Mouse (Mus musculus): ENCODE results near the gene Pank1. TPM values are rescaled to one million over a fixed set of nuclear protein-coding genes. Genes with fewer than 3 reads are reported as not detected.

Gene Pank1
- total and polyA plus RNA-seq, 2 experiments from 2014 or later: 6.6 to 13.9 TPM

- no peaks in the 10 kb centered on the region for H3K27me3 ChIP-seq (ENCODE audit: insufficient read depth, low read length)
- H3K27ac ChIP-seq (ENCODE audit: low read depth, low read length): no peak overlapping the region
- H3K9me3 ChIP-seq (ENCODE audit: low read length): no peaks in the 10 kb centered on the region
- DNase-seq (ENCODE audit: low spot score) (no peak), ATAC-seq (ENCODE audit: low FRiP score) (no peak)
- no peak overlapping the region for H3K4me2 ChIP-seq (ENCODE audit: low read depth, low read length, poor library complexity, severe bottlenecking)
- H3K4me3 ChIP-seq (ENCODE audit: low read depth, low read length): no peak overlapping the region
- 83% methylated on average over 3 of the region's 3 CpGs for WGBS
- H3K36me3 ChIP-seq (ENCODE audit: insufficient read depth, low read length): no peaks in the 10 kb centered on the region
- no peak overlapping the region for H3K9ac ChIP-seq (replicated peaks; ENCODE audit: low read length, poor library complexity, severe bottlenecking)
- H3K4me1 ChIP-seq (ENCODE audit: insufficient read depth, low read length): no peaks in the 10 kb centered on the region
- TF ChIP-seq CTCF (IDR thresholded peaks at IDR 0.05): no peak
These were observed 4.4 kb upstream of the Pank1 start for GRCm38 (mm10) chr19:34883526-34884224.

GRCm38 (mm10) chr19:34882443-34882842 lies 3.2 kb upstream of the Pank1 start:
- H3K27me3 ChIP-seq (ENCODE audit: insufficient read depth, low read length): no peaks in the 10 kb centered on the region
- H3K36me3 ChIP-seq (ENCODE audit: insufficient read depth, low read length): no peaks in the 10 kb centered on the region
- H3K4me1 ChIP-seq (ENCODE audit: insufficient read depth, low read length): 0 out of 2 replicates have a peak, but pooled peaks cover 2% of the 10 kb centered on the region
- DNase-seq (ENCODE audit: low spot score): no peak
- no peak overlapping the region for H3K27ac ChIP-seq (ENCODE audit: low read depth, low read length)
- WGBS: 88% methylated on average over 2 of the region's 2 CpGs
- no peak overlapping the region for H3K9ac ChIP-seq (replicated peaks; ENCODE audit: low read length, poor library complexity, severe bottlenecking)
- no peak for TF ChIP-seq CTCF (IDR thresholded peaks at IDR 0.05)
- no peak overlapping the region for H3K4me2 ChIP-seq (ENCODE audit: low read depth, low read length, poor library complexity, severe bottlenecking)
- no peaks in the 10 kb centered on the region for H3K9me3 ChIP-seq (ENCODE audit: low read length)
- no peak for ATAC-seq (ENCODE audit: low FRiP score)
- no peak overlapping the region for H3K4me3 ChIP-seq (ENCODE audit: low read depth, low read length)

GRCm38 (mm10) chr19:34881160-34881559 lies 1.9 kb upstream of the Pank1 start:
- Histone ChIP-seq H3K27ac (ENCODE audit: low read depth, low read length) (no peak overlapping the region), H3K4me1 (ENCODE audit: insufficient read depth, low read length) (0 out of 2 replicates have a peak, but pooled peaks cover 5% of the 10 kb centered on the region), H3K36me3 (ENCODE audit: insufficient read depth, low read length) (no peaks in the 10 kb centered on the region), H3K9ac (replicated peaks; ENCODE audit: low read length, poor library complexity, severe bottlenecking) (no peak overlapping the region), H3K9me3 (ENCODE audit: low read length) (no peaks in the 10 kb centered on the region), H3K4me3 (ENCODE audit: low read depth, low read length) (no peak overlapping the region), H3K27me3 (ENCODE audit: insufficient read depth, low read length) (no peaks in the 10 kb centered on the region), H3K4me2 (ENCODE audit: low read depth, low read length, poor library complexity, severe bottlenecking) (no peak overlapping the region)
- no peak for TF ChIP-seq CTCF (IDR thresholded peaks at IDR 0.05)
- WGBS: 87% methylated on average over 5 of the region's 5 CpGs
- DNase-seq (ENCODE audit: low spot score) (no peak), ATAC-seq (ENCODE audit: low FRiP score) (no peak)

GRCm38 (mm10) chr19:34879624-34880023 lies 369 bp upstream of the Pank1 start:
- H3K27ac ChIP-seq (ENCODE audit: low read depth, low read length): peak overlapping the region; percentile 97
- peak overlapping the region; percentile 97 for H3K4me3 ChIP-seq (ENCODE audit: low read depth, low read length)
- DNase-seq (ENCODE audit: low spot score): no peak
- ATAC-seq (ENCODE audit: low FRiP score): no peak
- H3K27me3 ChIP-seq (ENCODE audit: insufficient read depth, low read length): no peaks in the 10 kb centered on the region
- TF ChIP-seq CTCF (IDR thresholded peaks at IDR 0.05): no peak
- WGBS: 18% methylated on average over 6 of the region's 6 CpGs
- peak overlapping the region; percentile 96; the same call in 1 of the 2 replicates for H3K9ac ChIP-seq (replicated peaks; ENCODE audit: low read length, poor library complexity, severe bottlenecking)
- no peaks in the 10 kb centered on the region for H3K36me3 ChIP-seq (ENCODE audit: insufficient read depth, low read length)
- H3K4me2 ChIP-seq (ENCODE audit: low read depth, low read length, poor library complexity, severe bottlenecking): peak overlapping the region; percentile 73
- H3K4me1 ChIP-seq (ENCODE audit: insufficient read depth, low read length): 0 out of 2 replicates have a peak, but pooled peaks cover 5% of the 10 kb centered on the region
- H3K9me3 ChIP-seq (ENCODE audit: low read length): no peaks in the 10 kb centered on the region

- 0% methylated on average over 44 of the region's 45 CpGs for WGBS
- Histone ChIP-seq H3K4me2 (ENCODE audit: low read depth, low read length, poor library complexity, severe bottlenecking) (peak overlapping the region; percentile 73), H3K36me3 (ENCODE audit: insufficient read depth, low read length) (no peaks in the 10 kb centered on the region)
These were observed 1.2 kb downstream of the Pank1 start for GRCm38 (mm10) chr19:34877898-34878602.

GRCm38 (mm10) chr19:34876676-34877075 lies 2.6 kb downstream of the Pank1 start:
- TF ChIP-seq CTCF (IDR thresholded peaks at IDR 0.05): no peak
- H3K36me3 ChIP-seq (ENCODE audit: insufficient read depth, low read length): no peaks in the 10 kb centered on the region
- H3K27me3 ChIP-seq (ENCODE audit: insufficient read depth, low read length): no peaks in the 10 kb centered on the region
- no peak overlapping the region for H3K4me2 ChIP-seq (ENCODE audit: low read depth, low read length, poor library complexity, severe bottlenecking)
- H3K27ac ChIP-seq (ENCODE audit: low read depth, low read length): no peak overlapping the region
- 0 out of 2 replicates have a peak, but pooled peaks cover 5% of the 10 kb centered on the region for H3K4me1 ChIP-seq (ENCODE audit: insufficient read depth, low read length)
- ATAC-seq (ENCODE audit: low FRiP score) (no peak), DNase-seq (ENCODE audit: low spot score) (no peak)
- H3K9me3 ChIP-seq (ENCODE audit: low read length): no peaks in the 10 kb centered on the region
- no peak overlapping the region for H3K9ac ChIP-seq (replicated peaks; ENCODE audit: low read length, poor library complexity, severe bottlenecking)
- 87% methylated on average over 7 of the region's 7 CpGs for WGBS
- H3K4me3 ChIP-seq (ENCODE audit: low read depth, low read length): no peak overlapping the region

More at GRCm38 (mm10) chr19:34877898-34878602, 1.2 kb downstream of the Pank1 start:
- Histone ChIP-seq H3K27me3 (ENCODE audit: insufficient read depth, low read length) (no peaks in the 10 kb centered on the region), H3K4me3 (ENCODE audit: low read depth, low read length) (peak overlapping the region; percentile 97), H3K4me1 (ENCODE audit: insufficient read depth, low read length) (0 out of 2 replicates have a peak, but pooled peaks cover 5% of the 10 kb centered on the region), H3K27ac (ENCODE audit: low read depth, low read length) (peak overlapping the region; percentile 97), H3K9me3 (ENCODE audit: low read length) (no peaks in the 10 kb centered on the region), H3K9ac (replicated peaks; ENCODE audit: low read length, poor library complexity, severe bottlenecking) (peak overlapping the region; percentile 96)
- peak; percentile 97 for ATAC-seq (ENCODE audit: low FRiP score)
- TF ChIP-seq CTCF (IDR thresholded peaks at IDR 0.05): peak; percentile 46; the same call in 1 of the 2 replicates
- peak; percentile 98 for DNase-seq (ENCODE audit: low spot score)

Data from midbrain, postnatal 0 days (tissue).